Mouse (Mus musculus): ENCODE measurements at regions not wholly inside any gene's neighbourhood (a gene's known extent, or its start where the extent isn't known, plus 50 kb on each side); places are given as distances from the start of the nearest gene placed in this dataset.
"Not testable (repeated sequence)": the region's sequence is repeated elsewhere in the genome, so short reads cannot be mapped to it uniquely, and the experiment has no call there.

DNA sequence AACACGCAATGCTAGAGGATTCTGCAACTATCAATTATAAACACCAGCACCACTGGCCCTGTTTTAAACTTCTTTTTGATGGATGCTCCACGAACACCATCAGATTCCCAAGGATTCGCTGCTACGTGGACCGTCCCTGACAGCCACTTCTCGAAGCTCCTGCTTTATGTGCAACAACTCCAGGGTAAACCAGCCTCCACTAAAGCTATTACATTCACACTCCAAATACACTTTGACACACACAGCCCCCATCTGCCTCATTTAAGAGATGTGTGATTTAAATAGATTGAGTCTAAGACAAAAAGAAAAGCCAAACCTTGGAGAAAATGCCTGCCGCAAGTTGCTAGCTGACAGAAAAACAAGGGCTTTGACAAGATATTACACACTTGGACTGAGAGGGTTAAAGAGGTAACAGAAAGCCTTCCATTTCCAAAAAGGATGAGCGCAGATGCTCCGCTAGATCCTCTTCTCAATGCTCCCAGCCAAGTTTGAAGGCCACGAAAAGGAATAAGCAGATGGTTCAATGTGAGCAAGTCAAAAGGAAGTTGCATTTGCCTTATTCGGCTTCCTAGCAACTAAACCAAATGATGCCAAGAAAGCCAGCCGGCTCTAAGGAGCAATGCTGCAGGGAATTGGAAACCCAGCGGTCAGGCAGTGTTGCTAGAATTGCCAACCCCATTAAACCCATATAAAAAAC is 54.0 kb upstream of the Cnep1r1 start:
- DNase-seq, result no peak

DNA sequence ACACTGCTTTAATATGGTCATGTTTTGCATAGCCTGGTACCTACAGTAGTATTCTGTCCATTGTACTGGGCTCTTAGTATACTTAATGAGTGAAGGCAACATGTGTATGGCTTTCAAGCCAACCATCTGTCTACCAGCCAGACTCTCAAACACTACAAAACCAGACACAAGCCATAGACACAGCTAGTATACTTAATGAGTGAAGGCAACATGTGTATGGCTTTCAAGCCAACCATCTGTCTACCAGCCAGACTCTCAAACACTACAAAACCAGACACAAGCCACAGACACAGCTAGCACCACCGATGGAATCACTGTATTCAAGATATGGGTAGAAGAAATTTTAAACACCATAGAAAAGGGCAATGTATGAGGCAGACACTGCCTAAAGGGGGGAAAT is 59.5 kb upstream of the Cnep1r1 start:
- DNase-seq, result not testable (repeated sequence)

DNA sequence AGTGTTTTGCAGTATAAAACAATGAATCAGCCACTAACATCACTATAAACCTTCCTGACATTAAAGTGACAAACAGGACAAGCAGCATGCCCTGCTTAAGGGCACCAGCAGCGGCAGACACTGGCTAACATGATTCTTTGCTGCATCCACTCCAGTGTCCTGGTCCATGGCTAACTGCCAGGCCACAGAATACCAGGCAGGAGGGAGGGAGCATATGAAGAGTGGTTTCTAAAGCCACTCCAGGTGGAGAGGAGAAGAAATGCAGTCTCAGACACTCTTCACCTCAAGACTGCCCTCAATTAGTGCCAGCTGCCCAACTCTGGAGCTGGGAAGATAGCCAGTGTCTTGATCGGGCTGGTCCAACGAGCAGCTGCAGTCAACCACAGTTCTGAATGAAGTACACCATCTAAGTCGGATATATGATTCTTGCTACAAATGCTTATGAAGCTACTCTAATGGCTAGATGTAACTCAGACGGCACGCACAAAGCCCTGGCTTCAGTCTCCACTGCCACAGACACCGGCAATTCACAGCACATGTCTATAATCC is 60.8 kb upstream of the Cnep1r1 start:
- peak; percentile 5 for DNase-seq

DNA sequence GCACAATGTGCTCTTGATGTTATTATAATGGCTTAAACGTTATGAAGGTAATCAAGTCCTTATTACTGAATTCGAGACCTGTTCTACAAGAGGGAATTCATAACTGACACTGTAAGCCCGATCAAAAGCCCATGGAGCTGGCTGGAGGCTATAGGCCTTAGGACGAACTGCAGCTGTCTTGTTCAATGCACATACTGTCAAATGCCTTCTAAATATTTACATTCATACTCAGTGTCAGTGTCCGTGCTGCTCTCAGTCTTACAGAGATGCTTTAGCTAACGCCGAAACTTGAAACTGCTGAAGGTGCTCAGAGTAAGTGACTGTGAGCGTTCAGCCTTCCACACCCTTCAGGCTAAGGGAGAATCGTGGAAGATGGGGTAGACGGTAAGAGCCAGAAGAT is 67.9 kb upstream of the Cnep1r1 start:
- no peak for DNase-seq

DNA sequence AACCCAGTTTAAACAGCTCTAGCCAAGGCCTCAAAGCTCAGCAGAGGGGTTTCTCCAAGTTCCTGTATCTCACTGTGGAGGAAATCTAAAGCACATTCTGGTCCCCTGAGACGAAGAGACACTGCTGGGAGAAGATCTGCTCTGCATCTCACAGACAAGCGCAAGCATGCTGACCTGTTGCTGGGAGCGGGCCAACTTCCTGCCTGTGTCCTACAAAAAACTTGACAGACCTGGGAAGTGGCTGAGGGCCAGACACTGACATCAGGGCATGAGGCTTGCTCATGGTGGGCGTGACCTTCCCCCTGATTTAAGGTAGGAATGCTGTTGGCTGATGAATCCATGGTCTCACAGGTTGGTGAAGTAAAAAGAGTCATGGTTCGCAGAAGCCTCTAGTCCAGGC is 69.5 kb upstream of the Cnep1r1 start:
- DNase-seq, result peak; percentile 57

DNA sequence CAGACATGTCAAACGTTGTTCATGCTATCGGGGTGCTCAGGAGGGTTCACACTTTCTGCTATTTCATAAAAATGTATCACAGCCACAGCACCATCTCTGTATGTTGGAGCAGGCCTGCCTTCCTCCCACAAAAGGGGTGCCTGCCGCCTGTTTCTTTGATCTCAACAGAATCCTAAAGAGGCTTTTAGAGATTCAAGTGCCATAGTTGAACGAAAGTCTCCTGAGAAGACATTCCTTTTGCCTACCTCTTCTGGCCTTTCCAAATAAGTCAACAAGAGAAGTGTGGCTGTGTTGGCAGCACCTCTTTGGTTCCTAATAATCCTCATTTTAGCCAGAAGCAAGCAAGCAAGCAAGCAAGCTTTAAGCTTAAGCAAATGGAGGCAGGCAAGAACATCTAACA is 72.6 kb upstream of the Cnep1r1 start:
- no peak for DNase-seq

DNA sequence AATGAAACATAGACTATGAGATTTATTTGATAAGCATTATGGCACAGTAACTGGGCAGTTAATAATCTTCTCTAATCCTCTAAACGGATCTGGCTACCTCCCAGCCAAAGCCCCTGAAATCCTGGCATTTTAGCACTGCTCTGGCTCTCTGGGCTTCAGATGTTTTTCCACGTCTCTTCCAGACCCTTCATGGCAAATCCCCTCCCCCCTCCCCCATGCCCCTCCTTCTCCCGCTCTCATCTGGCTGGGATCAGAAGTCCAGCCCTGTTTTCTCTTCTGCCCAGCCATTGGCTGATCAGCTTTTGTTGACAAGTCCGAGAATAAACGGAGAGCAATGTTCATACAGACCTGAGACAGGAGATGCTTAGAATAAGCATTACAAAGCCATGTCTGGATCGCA is 79.3 kb upstream of the Cnep1r1 start:
- DNase-seq, result no peak

DNA sequence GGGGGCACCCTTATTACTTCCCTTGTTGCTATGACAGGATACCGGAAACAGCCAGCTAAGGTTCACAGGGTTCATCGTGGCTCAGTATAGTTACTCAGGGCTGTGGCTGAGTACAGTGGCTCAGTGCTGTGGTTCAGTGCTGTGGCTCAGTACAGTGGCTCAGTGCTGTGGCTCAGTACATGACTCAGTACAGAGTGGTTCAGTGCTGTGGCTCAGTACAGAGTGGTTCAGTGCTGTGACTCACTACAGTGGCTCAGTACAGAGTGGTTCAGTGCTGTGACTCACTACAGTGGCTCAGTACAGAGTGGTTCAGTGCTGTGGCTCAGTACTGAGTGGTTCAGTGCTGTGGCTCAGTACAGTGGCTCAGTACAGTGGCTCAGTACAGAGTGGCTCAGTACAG is 78.6 kb upstream of the Zfp423 start:
- no peak for DNase-seq

DNA sequence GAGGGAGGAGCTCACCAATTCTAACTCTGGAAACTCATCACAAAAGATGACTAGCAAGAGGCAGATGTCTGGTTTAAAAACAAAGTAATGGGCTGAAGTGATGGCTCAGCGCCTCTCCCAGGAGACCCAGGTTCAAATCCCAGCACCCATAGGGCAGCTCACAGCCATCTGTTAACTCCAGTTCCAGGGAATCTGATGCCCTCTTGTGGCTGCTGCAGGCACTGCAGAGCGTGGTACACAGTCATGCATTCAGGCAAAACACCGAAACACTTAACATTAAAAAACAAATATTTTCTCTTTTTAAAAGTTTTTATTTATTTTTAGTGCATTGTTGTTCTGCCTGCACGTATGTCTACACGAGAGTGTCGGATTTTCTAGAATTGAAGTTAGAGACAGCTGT is 73.7 kb upstream of the Zfp423 start:
- DNase-seq, result peak; percentile 26

DNA sequence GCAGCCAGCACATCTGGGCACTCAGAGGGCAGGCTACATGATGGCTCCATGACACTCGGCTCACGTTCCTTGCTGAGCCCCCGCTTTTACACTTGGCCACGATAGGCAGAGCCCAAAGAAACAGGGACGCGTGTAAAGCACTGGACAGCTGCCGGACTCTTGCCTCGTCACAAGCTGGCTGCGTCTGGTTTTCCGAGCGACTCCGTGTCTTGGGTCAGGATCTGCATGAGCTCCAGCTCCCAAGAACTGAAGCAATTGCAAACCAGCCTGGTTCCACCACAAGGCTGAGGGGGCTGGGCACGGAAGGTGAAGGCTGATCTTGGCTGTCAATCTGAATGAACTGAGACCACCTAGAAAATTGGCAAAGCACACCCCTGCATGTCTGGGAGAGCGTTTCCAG is 65.1 kb upstream of the Zfp423 start:
- DNase-seq, result no peak

DNA sequence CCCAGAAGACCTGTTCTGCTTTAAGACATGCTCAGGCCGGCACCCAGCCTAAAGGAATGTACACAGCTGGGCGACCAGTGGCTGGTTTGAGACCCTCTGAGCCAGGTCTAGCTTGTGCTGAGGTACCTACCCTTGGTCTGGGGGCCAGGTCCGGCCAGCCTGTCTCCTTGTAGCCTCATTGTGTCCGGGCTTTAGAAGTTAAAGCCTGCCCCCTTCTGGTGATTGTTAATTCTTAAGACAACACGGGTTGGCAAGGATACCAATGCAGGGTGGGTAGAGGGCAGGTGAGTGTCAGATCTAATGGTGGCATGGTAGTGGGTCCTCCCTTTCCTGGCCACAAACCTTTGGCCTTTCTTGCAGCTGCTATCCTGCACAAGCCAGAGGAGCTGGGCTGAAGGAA is 64.0 kb upstream of the Zfp423 start:
- peak; percentile 55 for DNase-seq

DNA sequence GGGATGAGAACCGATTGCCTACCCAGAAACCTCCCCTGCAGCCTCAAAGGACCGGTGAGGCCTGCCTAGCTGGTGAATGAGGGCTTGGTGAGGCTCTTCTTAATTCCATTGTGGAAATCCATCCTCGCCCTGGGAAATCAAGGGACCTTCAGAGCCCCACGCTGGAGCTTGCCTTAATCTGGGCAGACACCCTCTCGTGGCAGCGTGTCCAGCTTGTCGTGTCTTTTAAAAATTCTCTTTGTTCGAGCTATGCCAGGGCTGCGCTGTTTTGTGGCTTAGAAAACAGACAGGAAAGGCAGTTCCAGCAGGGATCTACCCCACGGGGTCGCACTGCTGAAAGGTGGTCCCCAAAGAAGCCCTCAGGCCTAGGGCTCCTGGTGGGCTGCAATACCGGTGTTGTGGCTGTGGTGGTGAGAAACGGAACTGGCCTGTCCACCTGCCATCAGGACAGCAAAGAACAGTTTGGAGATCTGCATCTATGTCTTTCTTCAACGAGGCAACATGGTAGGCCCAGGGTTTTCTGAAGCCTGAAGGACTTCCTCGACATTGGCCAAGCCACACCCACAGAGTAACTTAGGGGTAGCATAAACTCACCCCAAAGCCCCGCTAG is 63.5 kb upstream of the Zfp423 start:
- no peak for DNase-seq

DNA sequence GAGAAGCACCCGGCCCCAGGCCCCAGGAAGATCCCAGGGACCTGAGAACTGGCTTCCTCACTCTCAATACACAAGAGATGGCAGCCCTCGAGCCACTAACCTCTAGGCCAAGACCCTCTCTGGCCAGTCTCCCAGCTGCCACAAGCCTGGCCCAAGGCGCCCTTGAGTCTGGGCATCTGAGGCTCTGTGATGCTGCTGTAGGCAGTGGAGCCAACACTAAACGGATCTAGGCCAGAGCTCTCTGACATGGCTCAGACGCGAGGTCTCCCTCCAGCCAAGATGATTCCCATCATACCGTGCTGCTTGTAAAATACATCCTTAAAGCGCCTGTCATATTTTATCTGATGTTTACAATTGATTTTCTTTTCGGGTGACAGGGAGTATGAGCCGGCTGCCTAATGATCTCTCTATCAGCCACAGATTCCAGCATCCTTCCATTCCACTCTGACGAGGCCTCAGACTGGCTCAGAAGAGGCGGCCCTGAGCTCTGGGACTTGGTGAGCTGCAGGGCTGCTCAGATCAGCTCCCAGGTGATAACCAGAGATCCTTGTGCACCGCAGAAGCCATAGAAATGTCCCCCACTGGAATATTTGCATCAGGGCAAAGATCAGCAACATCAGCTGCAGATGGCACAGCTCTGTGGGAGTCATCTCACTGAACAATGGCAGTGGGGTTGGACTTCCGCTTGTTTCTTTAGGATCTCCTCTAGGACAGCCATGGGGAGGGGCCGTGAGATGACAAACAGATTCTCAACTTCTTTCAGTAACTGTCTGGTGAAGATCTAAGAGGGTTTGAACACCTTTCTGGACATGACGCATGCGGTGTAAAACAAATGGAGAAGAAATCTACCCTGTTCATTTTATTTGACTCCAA is 60.1 kb upstream of the Zfp423 start:
- no peak for DNase-seq

DNA sequence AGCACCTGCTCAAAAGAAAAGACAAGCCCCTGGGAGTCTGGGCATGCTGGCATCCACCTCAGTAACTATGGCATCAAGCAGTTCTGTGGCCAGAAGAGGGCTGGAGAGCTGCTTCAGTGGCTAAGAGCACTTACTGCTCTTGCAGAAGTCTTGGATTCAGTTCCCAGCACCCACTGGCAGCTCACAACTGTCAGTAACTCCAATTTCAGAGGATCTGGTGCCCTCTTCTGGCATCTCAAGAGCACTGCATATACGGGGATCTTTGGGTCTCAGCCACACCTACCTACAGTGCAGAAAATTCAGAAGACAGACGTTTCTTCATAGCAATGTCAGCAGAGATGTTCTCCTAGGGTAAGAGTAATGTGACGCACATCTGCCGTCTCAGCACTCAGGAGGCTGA is 59.1 kb upstream of the Zfp423 start:
- DNase-seq, result no peak

DNA sequence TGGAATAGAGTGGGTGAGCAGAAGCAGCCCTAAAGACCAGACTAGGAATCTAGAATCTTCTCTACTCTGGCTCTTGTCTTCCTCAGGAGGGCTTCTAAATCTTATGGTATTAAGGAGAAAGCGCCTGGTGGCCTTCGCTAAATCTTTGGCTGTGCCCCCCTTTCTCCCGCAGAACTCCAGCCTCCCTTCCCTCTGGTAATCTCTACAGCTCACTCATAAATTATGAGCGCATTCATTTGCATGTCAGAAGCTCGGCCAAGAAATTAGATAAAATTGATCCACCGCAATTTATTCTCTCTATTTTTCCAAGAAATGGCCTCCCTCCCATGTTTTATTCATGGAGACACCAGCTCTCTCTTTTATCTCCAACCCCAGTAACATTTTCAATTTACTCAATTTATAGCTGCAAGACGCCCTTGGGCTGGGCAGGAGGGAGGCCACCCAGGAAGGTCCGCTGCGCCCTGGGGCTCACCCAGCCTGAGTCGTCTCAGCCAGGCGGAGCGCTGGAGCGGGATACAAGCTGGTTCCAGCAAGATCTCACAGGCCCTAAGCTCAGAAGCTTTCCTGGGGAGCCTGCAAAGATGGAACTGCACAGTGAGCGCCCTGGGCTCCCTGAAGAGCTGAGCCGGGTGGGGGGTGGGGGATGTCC is 52.9 kb upstream of the Zfp423 start:
- peak; percentile 62 for DNase-seq

DNA sequence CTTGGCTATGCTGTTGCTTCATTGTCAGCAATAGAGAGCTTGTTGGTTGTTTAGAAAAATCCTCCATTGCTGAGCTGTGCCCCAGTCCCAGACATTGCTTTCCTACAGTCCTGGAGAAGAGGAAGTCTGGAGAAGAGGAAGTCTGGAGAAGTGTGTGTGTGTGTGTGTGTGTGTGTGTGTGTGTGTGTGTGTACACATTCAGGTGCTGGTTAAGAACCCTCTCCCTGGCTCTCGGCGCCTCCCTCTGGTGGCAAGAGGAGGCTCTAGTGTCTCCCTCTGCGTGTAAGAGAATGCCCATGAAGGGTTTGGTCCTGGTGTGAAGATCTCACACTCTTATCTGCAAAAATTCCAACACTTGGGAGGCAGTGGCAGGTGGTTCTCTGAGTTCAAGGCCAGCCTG is 51.2 kb upstream of the Zfp423 start:
- DNase-seq, result peak; percentile 75

DNA sequence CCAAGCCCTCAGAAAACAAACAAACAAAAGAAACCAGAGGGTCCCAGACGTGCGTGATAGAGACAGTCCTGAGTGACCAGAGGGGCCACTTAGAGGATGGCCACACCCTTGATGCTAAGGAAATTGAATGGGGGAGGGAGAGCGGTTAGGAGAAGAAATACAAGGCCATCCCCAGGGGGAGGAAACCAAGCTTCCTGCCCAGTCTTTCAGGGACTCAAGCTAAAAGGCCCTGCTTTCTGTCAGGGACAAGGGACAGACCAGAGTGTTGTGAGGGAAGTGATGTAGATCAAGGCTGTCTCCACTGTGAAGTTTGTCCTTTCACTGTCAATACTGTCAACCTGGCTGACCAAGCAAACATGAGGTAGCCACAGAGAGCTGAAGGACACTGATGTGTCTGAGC is 50.5 kb upstream of the Zfp423 start:
- peak; percentile 33 for DNase-seq

Data from adrenal gland, postnatal 14 days (tissue).